Mouse (Mus musculus) Muller cell, postnatal 12 days (primary cell): ENCODE data around the gene Rbks.

Experiments used
- DNase-seq: peaks from one replicate; pipeline ENCODE4 v3.0.0-alpha.2; 2015; ENCODE audit errors: inconsistent ontology term

Gene Rbks

DNA sequence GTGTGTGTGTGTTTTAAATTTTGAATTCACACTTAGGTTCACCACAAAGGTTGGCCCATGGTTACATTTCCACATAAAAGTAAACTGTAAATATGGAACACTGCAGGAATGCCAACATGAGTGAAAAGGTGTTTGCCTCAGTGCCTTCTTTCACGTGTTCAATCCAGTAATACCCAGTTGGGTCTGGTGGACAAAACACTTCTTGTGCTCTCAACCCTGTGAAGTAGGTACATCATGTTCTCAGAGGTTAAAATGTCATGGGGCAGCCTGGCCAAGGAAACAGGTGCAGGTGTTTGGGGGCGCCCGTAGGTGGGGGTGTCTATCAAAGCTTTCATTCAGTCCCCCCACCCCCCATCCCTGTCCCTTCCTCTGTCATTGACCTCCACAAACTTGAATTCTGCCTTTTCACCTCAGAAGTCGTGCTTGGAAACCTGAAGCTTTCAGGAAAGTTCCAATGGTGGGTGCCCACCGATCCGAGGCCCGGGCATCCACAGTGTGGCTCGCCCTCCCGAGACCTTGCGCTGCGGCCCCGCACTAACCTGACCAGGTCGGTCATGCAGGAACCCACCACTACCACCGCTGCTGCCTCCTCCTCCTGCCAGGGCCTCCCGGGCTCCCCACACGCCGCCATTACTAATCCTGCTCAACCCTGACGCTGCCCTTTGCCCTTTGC, at the start of gene Rbks:
Gene Rbks, minus strand, starts transcription at position 657 of the 673 bp plus-strand sequence.
- DNase-seq, result no peak

GRCm38 (mm10) chr5:31742521-31743031, 45.1 kb upstream of the Rbks start:
- peak; percentile 22 for DNase-seq

DNA sequence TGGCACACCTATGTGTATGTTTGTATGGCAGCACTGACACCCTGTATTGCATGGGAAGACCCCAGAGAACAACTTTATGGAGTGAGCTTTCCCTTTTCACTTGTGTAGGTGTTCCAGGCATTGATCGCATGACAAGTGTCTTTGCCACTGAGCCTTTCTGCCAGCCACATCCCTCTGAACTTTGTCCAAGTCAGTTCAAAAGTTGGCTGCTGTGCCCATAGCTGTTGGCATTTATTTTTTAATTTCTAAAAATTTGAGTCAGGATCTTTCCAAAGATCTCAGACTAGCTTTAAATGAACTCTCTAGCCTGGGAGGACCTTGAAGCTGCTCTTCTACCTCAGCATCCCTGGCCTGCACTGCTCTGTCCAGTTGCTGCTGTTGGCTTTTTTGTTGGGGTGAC, 44.5 kb upstream of the Rbks start:
- DNase-seq, result no peak

DNA sequence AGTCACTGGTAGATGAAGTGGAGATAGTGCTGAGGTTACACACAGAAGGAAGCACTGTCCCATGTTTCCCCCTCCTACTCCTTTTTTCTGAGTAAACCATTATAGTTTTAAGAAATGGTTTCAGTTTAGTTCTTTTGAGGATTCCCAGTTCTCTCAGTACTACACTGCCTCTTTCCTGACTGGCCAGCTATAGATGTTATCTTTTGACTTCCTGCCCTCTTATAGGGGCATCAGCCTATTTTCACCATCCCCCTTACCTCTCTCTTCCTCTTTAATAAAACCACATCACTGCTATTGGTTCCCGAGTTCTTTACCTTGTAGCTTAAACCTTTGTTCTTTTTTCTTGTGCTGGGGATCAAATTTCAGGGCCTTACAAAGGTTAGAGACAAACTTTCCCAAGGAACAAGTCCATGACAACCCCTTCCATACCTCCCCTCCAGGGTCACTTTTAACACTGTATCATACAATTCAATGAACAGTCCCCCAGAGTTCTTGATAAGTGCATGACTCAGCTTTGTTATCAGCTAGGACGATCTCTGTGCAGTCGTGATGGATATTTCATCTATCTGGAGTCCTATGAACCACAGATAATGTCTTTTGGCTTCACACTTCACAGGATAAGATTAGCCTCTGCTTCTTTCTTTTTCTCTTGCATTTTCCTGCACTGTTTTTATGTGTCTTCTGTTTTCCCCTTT, 35.4 kb upstream of the Rbks start:
- DNase-seq, result no peak

DNA sequence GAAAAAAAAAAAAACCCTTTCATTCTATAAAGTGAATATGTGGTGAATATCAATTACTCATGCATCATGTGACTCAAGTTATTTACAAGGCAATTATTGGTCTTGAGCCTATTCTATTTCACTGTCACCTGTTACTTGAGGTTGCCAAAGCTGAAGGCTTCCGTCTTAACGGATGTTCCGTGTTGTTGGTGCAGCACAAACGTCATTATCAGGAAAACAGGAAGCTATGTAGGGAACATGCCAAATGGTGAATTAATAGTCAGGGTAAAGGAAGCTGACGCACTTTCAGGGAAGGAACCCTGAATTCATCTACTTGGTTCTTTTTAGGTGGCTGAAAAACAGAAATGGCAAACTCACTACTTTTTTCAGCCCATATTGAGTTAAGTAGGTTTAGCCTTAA, 30.0 kb upstream of the Rbks start:
- no peak for DNase-seq

- DNase-seq, result no peak
Measured at GRCm38 (mm10) chr5:31725885-31726284, 28.5 kb upstream of the Rbks start.

GRCm38 (mm10) chr5:31724519-31724918, 27.1 kb upstream of the Rbks start:
- DNase-seq, result no peak

- DNase-seq, result no peak
Measured at GRCm38 (mm10) chr5:31715486-31716150, 18.2 kb upstream of the Rbks start.

DNA sequence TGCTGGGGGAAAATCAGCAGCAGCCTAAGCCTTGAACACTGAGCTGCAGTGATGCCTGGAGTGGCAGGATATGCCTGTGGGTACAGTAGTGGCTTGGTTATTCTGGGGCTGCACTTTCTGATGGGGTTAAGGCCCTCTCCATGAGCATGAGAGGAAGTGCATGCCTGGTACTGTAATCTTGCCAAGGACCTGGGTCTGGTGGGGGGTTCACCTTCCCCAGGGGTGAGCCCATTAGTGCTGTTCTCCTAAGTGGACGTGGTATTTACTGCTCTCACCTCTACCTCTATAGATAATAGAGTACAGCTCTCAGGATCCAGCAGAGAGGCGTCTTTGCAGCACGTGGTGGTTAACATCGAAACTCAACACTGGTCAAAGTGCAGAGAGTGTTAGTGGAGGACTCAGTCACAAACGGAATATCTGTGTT, 16.4 kb upstream of the Rbks start:
- DNase-seq, result no peak

GRCm38 (mm10) chr5:31713280-31713711, 15.9 kb upstream of the Rbks start:
- no peak for DNase-seq

- DNase-seq, result no peak
Measured at GRCm38 (mm10) chr5:31709389-31709788, 12.0 kb upstream of the Rbks start.

DNA sequence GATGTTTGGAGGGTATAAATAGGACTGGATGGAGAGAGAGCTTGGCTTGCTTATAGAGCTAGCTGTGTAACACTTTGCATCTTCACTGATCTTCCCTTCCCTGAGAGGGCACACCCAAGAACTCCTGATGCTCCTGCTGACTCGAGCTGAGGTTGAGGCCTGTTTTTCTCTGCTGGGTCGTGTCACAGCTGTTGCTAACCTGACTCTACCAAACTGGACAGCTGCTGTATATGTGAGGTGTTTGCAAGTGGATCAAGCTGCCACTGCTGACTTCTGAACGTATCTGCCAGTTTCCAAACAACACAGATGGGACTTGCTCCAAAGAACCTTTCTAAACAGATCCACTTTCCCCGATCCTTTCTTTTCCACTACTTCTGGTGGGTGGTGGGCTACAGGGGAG, 9.4 kb upstream of the Rbks start:
- DNase-seq, result no peak

DNA sequence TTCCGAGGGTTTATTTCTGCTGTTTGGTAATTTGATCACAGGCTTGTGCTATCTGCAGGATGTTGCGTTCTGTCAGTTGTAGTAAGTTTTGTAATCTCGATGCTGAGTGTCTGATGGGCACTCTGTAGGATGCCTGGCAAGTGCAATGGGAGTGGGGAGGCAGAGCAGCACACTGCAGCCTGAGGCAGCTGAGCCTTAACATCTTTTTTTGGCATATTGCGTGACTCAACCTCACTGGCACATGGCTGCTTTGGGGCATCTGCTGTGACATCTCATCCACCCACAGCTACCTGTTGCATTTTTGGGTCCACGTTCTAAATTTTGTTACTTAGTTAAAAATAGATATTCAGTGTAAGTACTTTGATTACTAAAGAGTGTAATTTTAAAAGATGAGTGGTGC, 7.5 kb upstream of the Rbks start:
- no peak for DNase-seq

- DNase-seq, result peak; percentile 9
Measured at GRCm38 (mm10) chr5:31699397-31699796, 2.0 kb upstream of the Rbks start.

DNA sequence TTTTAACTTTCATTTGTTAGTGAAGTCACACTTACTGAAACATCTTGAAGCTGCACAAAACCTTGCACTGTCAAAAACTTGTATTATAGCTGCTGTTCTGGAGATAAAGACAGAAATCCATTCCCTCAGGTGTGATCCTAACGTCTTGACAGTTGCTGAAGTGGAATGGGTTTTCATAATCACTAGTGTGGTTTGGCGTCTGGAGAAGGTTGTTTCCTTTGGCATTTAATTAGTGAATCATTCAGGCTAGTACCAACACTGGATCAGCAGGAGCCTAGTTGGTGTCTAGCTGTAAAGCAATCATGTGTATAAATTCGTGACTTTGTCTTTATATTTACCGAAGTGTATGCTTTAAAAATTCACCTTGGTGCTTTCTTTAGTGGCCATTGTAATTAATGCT, 1.5 kb upstream of the Rbks start:
- peak; percentile 74 for DNase-seq

- DNase-seq, result peak; percentile 95
Measured at GRCm38 (mm10) chr5:31698297-31698726, 885 bp upstream of the Rbks start.

DNA sequence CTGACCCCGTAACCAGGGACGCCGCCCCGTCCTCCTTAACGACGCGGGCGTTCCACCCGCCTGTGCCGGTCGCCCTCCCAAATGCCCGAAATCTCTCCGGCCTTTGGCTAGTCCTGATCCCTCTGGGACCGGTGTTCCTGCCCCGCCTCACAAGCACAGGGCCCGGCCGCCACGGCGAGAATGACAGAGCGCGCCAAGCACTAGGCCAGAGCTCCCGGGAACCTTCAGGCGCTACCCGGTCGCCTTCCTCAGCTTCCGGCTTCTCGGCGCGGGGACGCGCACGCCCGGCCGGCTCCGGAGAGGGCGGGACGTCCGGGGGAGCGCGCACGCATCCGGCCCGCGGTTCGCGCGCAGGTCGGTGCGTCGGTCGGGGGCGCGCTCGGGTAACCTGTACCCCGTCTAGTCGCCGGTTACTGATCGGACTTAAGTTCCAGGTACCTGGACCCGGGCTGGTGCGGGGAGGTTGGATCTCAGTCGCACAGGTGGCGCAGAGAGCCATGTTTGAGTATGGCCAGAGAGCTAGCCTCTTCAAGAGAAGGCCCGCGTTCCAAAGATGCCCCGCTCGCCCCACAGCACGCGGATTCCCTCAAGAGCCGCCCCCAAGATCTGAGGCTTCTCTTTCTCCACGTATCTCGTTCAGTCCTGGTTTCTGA, 343 bp upstream of the Rbks start, which contains the start of gene Babam2:
Gene Babam2, plus strand, starts transcription at position 41 of the 653 bp plus-strand sequence.
- peak; percentile 94 for DNase-seq

DNA sequence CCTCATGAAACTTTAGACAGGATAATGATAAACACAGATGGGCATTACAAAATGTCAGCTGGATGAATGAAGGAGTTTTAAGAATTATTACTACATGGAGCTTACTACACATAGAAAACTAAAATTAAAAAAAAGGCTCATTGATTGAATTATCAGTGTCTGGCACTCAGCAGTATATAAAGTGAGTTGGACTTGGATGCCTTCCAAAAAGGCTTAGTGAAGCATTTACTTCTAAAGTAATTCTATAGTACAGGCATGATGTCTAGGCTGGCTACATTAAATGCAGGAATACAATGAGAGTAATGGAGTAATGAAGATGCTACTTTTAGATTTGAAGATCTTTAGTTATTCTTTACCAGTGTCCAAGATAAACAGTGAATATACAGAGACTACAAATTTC, 4.2 kb downstream of the Rbks start:
- DNase-seq, result no peak

- no peak for DNase-seq
Measured at GRCm38 (mm10) chr5:31687972-31688371, 9.5 kb downstream of the Rbks start.

DNA sequence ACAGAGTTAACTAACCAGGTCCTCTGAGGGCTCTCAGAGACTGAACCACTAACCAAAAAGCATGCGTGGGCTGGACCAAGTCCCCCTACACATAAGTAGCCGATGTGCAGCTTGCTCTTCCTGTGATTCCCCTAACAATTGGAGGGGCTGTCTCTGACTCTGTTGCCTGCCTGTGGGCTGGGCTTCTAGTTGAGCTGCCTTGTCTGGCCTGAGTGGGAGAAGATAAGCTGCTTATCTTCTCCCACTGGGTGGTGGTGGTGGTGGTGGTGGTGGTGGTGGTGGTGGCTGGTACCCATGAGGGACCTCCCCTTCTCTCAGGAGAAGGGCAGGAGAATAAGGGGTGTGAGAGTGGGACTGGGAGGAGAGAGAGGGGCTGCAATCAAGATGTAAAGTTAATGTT, 11.4 kb downstream of the Rbks start:
- no peak for DNase-seq

DNA sequence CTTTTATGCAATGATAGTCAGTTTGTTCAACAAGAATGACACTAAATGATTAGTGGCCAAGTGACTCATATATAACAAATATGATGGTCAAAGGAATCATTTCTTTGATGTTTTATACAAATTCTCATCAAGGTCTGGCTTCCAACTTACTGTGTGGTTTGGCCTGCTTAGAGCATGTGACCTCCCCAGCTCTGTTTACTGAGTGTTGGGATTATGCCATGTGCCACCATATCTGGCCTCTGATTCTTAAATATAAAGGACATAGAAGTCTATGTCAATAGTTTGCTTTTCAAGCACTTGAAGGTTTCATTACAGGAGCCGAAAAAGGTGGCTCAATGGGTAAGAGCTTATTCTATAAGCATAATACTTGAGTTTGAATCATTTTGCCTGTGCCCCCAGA, 15.1 kb downstream of the Rbks start:
- peak; percentile 60 for DNase-seq

DNA sequence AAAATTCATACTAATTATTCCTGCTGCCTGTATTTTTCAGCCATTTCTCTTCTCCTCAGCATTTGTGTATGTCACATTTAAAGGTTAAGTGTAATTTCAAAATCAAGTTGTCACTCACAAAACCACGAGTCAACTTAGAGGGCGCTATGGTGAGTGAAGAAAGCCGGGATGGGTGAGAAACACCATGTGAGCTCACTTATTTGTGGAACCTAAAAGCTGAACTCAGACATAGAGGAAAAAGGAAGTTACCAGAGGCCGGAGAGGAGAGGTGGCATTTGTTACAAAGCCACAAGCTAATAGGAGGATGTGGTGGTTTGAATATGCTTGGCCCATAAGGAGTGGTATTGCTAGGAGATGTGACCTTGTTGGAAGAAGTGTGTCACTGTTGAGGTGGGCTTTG, 17.2 kb downstream of the Rbks start:
- no peak for DNase-seq
